Mouse (Mus musculus) neural tube, embryonic 11.5 days (tissue): ENCODE measurements around the gene Twist2. TPM values are rescaled to one million over a fixed set of nuclear protein-coding genes. Genes with fewer than 3 reads are reported as not detected.

Experiments used
- ATAC-seq: fragments of 200-750 bp; cut with Nextera tagmentation; 2 replicates; pipeline ENCODE4 v1.8.0; 2017; ENCODE audit warnings: moderate number of reproducible peaks, mild to moderate bottlenecking, moderate TSS enrichment, moderate library complexity; ENCODE audit not compliant: insufficient read depth, low FRiP score, low TSS enrichment
- DNase-seq: peaks from one replicate; pipeline ENCODE4 v3.0.0-alpha.2; 2015; ENCODE audit warnings: low spot score
- H3K27ac ChIP-seq: fragments of 300-500 bp; sonication (generic); 2 replicates; pipeline ENCODE4 v1.5.1; 2014; ENCODE audit warnings: low read depth, mild to moderate bottlenecking, low read length
- H3K27me3 ChIP-seq: fragments of 300-500 bp; sonication (generic); 2 replicates; pipeline ENCODE4 v1.6.1; 2014; ENCODE audit warnings: mild to moderate bottlenecking, low read length, mixed read lengths; ENCODE audit not compliant: control insufficient read depth, insufficient read depth
- H3K36me3 ChIP-seq: fragments of 300-500 bp; sonication (generic); 2 replicates; pipeline ENCODE4 v1.6.1; 2014; ENCODE audit warnings: mild to moderate bottlenecking, low read length, moderate library complexity, mixed read lengths; ENCODE audit not compliant: control insufficient read depth, insufficient read depth
- H3K4me1 ChIP-seq: fragments of 300-500 bp; sonication (generic); 2 replicates; pipeline ENCODE4 v1.6.1; 2014; ENCODE audit warnings: low read length, mixed read lengths; ENCODE audit not compliant: control insufficient read depth, insufficient read depth
- H3K4me2 ChIP-seq: fragments of 300-500 bp; sonication (generic); 2 replicates; pipeline ENCODE4 v1.6.1; 2014; ENCODE audit warnings: low read depth, mild to moderate bottlenecking, moderate library complexity
- H3K4me3 ChIP-seq: fragments of 300-500 bp; sonication (generic); 2 replicates; pipeline ENCODE4 v1.5.1; 2014; ENCODE audit warnings: low read depth, low read length
- H3K9ac ChIP-seq: fragments of 300-500 bp; sonication (generic); 2 replicates; pipeline ENCODE4 v1.6.1; 2014; ENCODE audit warnings: mild to moderate bottlenecking, low read length
- H3K9me3 ChIP-seq: fragments of 300-500 bp; sonication (generic); 2 replicates; pipeline ENCODE4 v1.6.1; 2016; ENCODE audit warnings: low read length; ENCODE audit not compliant: control insufficient read depth
- WGBS: fragments of 180-500 bp; shearing (Covaris S2); extraction: QIAGEN DNeasy Blood & Tissue Kit; methylation state at CpG from one replicate; pipeline ENCODE4 v1.1.7; 2014; 5-methylcytosine and 5-hydroxymethylcytosine counted together
- polyA plus RNA-seq: library from polyadenylated mRNA; unstranded; fragments of >200 nt; fragmentation: Nextera tagmentation; extraction: Ambion mirVana; gene quantifications from 2 replicates; pipeline ENCODE4 v1.2.1, GENCODE M21; 2014

The Twist2 gene
- polyA plus RNA-seq, 1 experiment from 2014 or later = 16.0 TPM

GRCm38 (mm10) chr1:91874633-91875032 lies 73.4 kb downstream of the Twist2 start:
- no peaks in the 10 kb centered on the region for H3K36me3 ChIP-seq
- 17% methylated on average over 2 of the region's 2 CpGs for WGBS
- ATAC-seq (no peak), DNase-seq (peak; percentile 75)
- H3K9me3 ChIP-seq = no peaks in the 10 kb centered on the region
- H3K27me3 ChIP-seq = no peaks in the 10 kb centered on the region
- no peak overlapping the region for H3K4me3 ChIP-seq
- H3K4me1 ChIP-seq = 0 out of 2 replicates have a peak, but pooled peaks cover 3% of the 10 kb centered on the region
- H3K9ac ChIP-seq = no peak overlapping the region
- H3K27ac ChIP-seq = no peak overlapping the region
- no peak overlapping the region for H3K4me2 ChIP-seq

DNA sequence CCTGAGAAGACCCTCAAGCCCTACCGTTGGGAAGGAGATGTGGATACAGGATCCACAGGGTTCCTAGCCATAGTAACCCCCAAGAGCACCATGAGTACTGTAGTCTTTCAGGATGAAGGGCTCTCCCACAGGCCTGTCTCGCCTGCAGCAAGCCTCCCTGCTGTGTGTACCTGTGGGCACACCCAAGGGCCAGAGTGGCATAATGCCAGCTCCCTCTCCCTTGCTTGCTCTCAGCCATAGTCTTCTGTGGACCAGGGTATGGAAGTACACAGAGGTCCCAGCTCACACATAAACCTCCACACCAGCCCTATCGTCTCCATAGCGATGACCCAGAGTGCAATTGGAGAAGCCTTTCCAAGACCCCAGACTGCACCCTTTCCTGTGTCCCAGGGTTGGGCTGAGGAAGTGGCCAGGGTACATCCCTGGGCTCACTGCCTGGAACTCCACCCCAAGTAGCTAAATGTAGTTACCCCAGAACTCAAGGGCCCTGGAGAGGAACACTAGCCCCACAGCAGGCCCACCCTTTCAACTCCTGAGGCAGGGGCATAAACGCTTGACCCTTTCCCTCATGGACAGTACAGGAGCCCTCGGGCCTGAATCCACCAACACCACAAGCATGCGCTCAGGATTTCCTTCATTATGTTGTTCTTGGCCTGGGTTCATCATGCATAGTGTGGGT lies 73.9 kb downstream of the Twist2 start:
- Histone ChIP-seq H3K4me3 (no peak overlapping the region), H3K27me3 (no peaks in the 10 kb centered on the region), H3K36me3 (no peaks in the 10 kb centered on the region), H3K27ac (no peak overlapping the region), H3K9me3 (no peaks in the 10 kb centered on the region), H3K4me2 (no peak overlapping the region), H3K9ac (no peak overlapping the region; the same call in 1 of the 2 replicates), H3K4me1 (0 out of 2 replicates have a peak, but pooled peaks cover 3% of the 10 kb centered on the region)
- DNase-seq (no peak), ATAC-seq (no peak)
- 74% methylated on average over 7 of the region's 7 CpGs for WGBS

- no peak overlapping the region for H3K4me3 ChIP-seq
- no peak overlapping the region for H3K4me2 ChIP-seq
- no peaks in the 10 kb centered on the region for H3K4me1 ChIP-seq
- DNase-seq (no peak), ATAC-seq (no peak)
- WGBS = 23% methylated on average over 5 of the region's 5 CpGs
- H3K27me3 ChIP-seq = no peaks in the 10 kb centered on the region
- no peaks in the 10 kb centered on the region for H3K36me3 ChIP-seq
- H3K9me3 ChIP-seq = no peaks in the 10 kb centered on the region
- no peak overlapping the region for H3K9ac ChIP-seq
- H3K27ac ChIP-seq = no peak overlapping the region
Observed at GRCm38 (mm10) chr1:91878696-91879095, 77.4 kb downstream of the Twist2 start.

GRCm38 (mm10) chr1:91880156-91880555 lies 78.9 kb downstream of the Twist2 start:
- 94% methylated on average over 12 of the region's 12 CpGs for WGBS
- Histone ChIP-seq H3K27ac (no peak overlapping the region), H3K4me2 (no peak overlapping the region), H3K27me3 (no peaks in the 10 kb centered on the region), H3K9ac (no peak overlapping the region), H3K4me1 (no peaks in the 10 kb centered on the region), H3K9me3 (no peaks in the 10 kb centered on the region), H3K36me3 (no peaks in the 10 kb centered on the region), H3K4me3 (no peak overlapping the region)
- ATAC-seq (no peak), DNase-seq (no peak)

- no peaks in the 10 kb centered on the region for H3K36me3 ChIP-seq
Observed at GRCm38 (mm10) chr1:91880899-91881298, 79.6 kb downstream of the Twist2 start.

DNA sequence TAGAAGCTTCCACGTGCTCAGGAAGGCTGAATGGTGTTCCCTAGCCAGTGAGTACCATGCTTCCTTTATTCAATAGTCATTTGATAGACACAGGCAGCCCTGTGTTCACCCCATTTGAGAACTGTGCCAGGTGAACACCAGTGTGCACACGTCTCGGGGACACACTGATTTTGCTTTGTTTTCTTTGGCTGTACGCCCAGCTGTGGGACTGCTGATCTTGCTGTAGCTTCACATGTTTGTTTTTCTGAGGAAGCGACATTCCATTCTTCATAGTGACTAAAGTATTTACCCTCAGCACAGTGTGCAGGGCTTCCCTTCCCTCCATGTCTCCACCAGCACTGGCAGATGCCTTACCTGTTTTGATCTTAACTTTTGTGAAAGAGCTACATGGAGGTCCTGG lies 81.9 kb downstream of the Twist2 start:
- Histone ChIP-seq H3K4me2 (no peak overlapping the region), H3K4me3 (no peak overlapping the region), H3K36me3 (no peaks in the 10 kb centered on the region), H3K4me1 (no peaks in the 10 kb centered on the region), H3K27me3 (no peaks in the 10 kb centered on the region), H3K9me3 (no peaks in the 10 kb centered on the region), H3K9ac (no peak overlapping the region), H3K27ac (no peak overlapping the region)
- 61% methylated on average over 5 of the region's 5 CpGs for WGBS
- ATAC-seq (no peak), DNase-seq (peak; percentile 40)

More at GRCm38 (mm10) chr1:91880899-91881298, 79.6 kb downstream of the Twist2 start:
- DNase-seq (no peak), ATAC-seq (no peak)
- H3K9ac ChIP-seq = no peak overlapping the region
- H3K9me3 ChIP-seq = no peaks in the 10 kb centered on the region
- H3K4me1 ChIP-seq = no peaks in the 10 kb centered on the region
- no peak overlapping the region for H3K27ac ChIP-seq
- H3K4me3 ChIP-seq = no peak overlapping the region
- H3K4me2 ChIP-seq = no peak overlapping the region
- 75% methylated on average over 8 of the region's 8 CpGs for WGBS
- no peaks in the 10 kb centered on the region for H3K27me3 ChIP-seq

DNA sequence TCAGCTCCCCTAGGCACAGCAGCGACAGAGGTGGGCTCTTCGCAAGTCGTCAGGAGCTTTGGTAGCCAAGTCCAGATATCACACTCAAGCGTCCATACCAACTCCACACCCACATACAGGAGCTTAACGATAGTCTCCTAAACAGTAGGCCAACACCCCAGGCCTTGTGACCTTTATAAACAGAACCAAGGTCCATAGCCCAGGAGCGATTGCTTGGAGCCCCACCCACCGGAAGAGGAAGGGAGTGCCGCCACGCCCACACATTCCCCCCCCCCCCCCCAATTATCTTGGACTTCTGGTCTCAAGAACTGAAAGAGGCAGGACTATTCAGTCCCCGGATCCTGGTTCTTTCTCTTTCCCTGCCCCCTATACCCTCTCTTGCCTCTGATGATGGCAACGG lies 92.3 kb downstream of the Twist2 start:
- Histone ChIP-seq H3K4me2 (no peak overlapping the region), H3K36me3 (no peaks in the 10 kb centered on the region), H3K4me3 (no peak overlapping the region), H3K4me1 (no peaks in the 10 kb centered on the region), H3K27me3 (no peaks in the 10 kb centered on the region), H3K9ac (no peak overlapping the region), H3K27ac (no peak overlapping the region), H3K9me3 (no peaks in the 10 kb centered on the region)
- ATAC-seq (no peak), DNase-seq (no peak)
- 87% methylated on average over 11 of the region's 11 CpGs for WGBS

GRCm38 (mm10) chr1:91894286-91894685 lies 93.0 kb downstream of the Twist2 start:
- H3K9me3 ChIP-seq = no peaks in the 10 kb centered on the region
- no peaks in the 10 kb centered on the region for H3K27me3 ChIP-seq
- no peak overlapping the region for H3K4me3 ChIP-seq
- H3K9ac ChIP-seq = no peak overlapping the region
- H3K36me3 ChIP-seq = no peaks in the 10 kb centered on the region
- DNase-seq (no peak), ATAC-seq (no peak)
- no peak overlapping the region for H3K27ac ChIP-seq
- WGBS = 94% methylated on average over 5 of the region's 5 CpGs
- no peak overlapping the region for H3K4me2 ChIP-seq
- no peaks in the 10 kb centered on the region for H3K4me1 ChIP-seq

DNA sequence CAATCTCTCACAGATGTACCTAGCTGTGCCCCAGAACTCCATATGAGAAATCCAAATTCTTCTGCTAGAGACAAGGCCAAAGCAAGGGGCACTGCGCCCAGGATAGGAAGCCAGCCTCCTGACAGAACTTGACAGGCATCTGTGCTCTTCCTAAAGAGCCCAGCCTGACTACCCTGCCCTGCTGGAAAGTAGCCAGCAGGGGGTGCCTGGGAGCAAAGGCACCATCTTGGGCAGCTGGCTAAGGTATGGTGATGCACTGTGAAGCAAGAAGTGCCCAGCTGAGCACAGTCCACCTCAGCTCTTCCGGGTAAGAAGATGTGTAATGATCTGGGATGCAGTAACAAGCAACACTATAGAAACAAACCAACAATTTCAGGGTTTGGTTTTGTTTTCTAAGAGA lies 95.8 kb downstream of the Twist2 start:
- Histone ChIP-seq H3K4me2 (no peak overlapping the region), H3K9ac (no peak overlapping the region), H3K36me3 (no peaks in the 10 kb centered on the region), H3K27me3 (no peaks in the 10 kb centered on the region), H3K4me3 (no peak overlapping the region), H3K4me1 (no peaks in the 10 kb centered on the region), H3K27ac (no peak overlapping the region), H3K9me3 (no peaks in the 10 kb centered on the region)
- no peak for ATAC-seq
- 88% methylated on average over 2 of the region's 2 CpGs for WGBS
- DNase-seq = no peak
